Mouse (Mus musculus) liver, embryonic 14.5 days (tissue): ENCODE measurements around the gene Atp5d.

Source experiments
- CTCF ChIP-seq: IDR thresholded peaks from 2 replicates; pipeline ENCODE4 v1.5.1; 2016; ENCODE audit warnings: antibody characterized with exemption, low read depth, control low read depth
- EP300 ChIP-seq: IDR thresholded peaks from 2 replicates; pipeline ENCODE4 v1.6.1; 2016; ENCODE audit warnings: antibody characterized with exemption, low read depth

GRCm38 (mm10) chr10:80118552-80118951, 19.9 kb upstream of the Atp5d start:
- no peak for TF ChIP-seq CTCF
- no peak for TF ChIP-seq EP300
